Mouse (Mus musculus) mouse embryonic stem cell (cell line): Measurements from ENCODE around the gene Endou.

Experiments
- in situ Hi-C, 2 experiments: fragments of 300-500 bp; cut with MboI; formaldehyde crosslinking; loops; 1 replicate in 1 of 2; 3 replicates in 1 of 2; pipeline ENCODE4 v1.14.3; 2019 to 2020; ENCODE audit warnings: low sequenced_read_pairs in 2 of 2, low pct_unique_long_range_greater_than_20kb in 1 of 2, mixed read lengths in 1 of 2; ENCODE audit not compliant: unreplicated experiment in 1 of 2

Gene Endou

GRCm38 (mm10) chr15:97761438-97761837 lies 30.3 kb upstream of the Endou start:
- in situ Hi-C loops: no loop called here

GRCm38 (mm10) chr15:97760952-97761351 lies 29.8 kb upstream of the Endou start:
- in situ Hi-C loops: no loop called here

- in situ Hi-C loops: no loop called here
Observed at GRCm38 (mm10) chr15:97760006-97760405, 28.9 kb upstream of the Endou start.

- in situ Hi-C loops: no loop called here
Observed at GRCm38 (mm10) chr15:97755361-97755760, 24.2 kb upstream of the Endou start.

GRCm38 (mm10) chr15:97754476-97754875 lies 23.3 kb upstream of the Endou start:
- in situ Hi-C loops: no loop called here

GRCm38 (mm10) chr15:97752491-97752890 lies 21.4 kb upstream of the Endou start:
- in situ Hi-C loops: no loop called here

GRCm38 (mm10) chr15:97751676-97752075 lies 20.5 kb upstream of the Endou start:
- in situ Hi-C loops: no loop called here

GRCm38 (mm10) chr15:97750697-97751096 lies 19.6 kb upstream of the Endou start:
- in situ Hi-C loops: no loop called here

- in situ Hi-C loops: no loop called here
Observed at GRCm38 (mm10) chr15:97749841-97750240, 18.7 kb upstream of the Endou start.

- in situ Hi-C loops: no loop called here
Observed at GRCm38 (mm10) chr15:97749397-97749796, 18.3 kb upstream of the Endou start.

- in situ Hi-C loops: no loop called here
Observed at GRCm38 (mm10) chr15:97748964-97749363, 17.8 kb upstream of the Endou start.

GRCm38 (mm10) chr15:97748309-97748708 lies 17.2 kb upstream of the Endou start:
- in situ Hi-C loops: no loop called here

- in situ Hi-C loops: no loop called here
Observed at GRCm38 (mm10) chr15:97747486-97747885, 16.3 kb upstream of the Endou start.

- in situ Hi-C loops: no loop called here
Observed at GRCm38 (mm10) chr15:97746748-97747147, 15.6 kb upstream of the Endou start.

- in situ Hi-C loops: no loop called here
Observed at GRCm38 (mm10) chr15:97746278-97746677, 15.1 kb upstream of the Endou start.

GRCm38 (mm10) chr15:97745331-97745730 lies 14.2 kb upstream of the Endou start:
- in situ Hi-C loops: no loop called here

- in situ Hi-C loops: no loop called here
Observed at GRCm38 (mm10) chr15:97744930-97745329, 13.8 kb upstream of the Endou start.

GRCm38 (mm10) chr15:97743961-97744525 lies 12.9 kb upstream of the Endou start:
- in situ Hi-C loops: no loop called here

GRCm38 (mm10) chr15:97743210-97743609 lies 12.1 kb upstream of the Endou start:
- in situ Hi-C loops: no loop called here

- in situ Hi-C loops: no loop called here
Observed at GRCm38 (mm10) chr15:97742600-97742999, 11.5 kb upstream of the Endou start.

- in situ Hi-C loops: no loop called here
Observed at GRCm38 (mm10) chr15:97742074-97742473, 10.9 kb upstream of the Endou start.
